Mouse (Mus musculus): ENCODE data around the gene Timp4.

The Timp4 gene

GRCm38 (mm10) chr6:115252099-115252873 lies at the start of gene Timp4:
Timp4 (minus strand) TSS chr6:115252205.
- no peak for DNase-seq

DNA sequence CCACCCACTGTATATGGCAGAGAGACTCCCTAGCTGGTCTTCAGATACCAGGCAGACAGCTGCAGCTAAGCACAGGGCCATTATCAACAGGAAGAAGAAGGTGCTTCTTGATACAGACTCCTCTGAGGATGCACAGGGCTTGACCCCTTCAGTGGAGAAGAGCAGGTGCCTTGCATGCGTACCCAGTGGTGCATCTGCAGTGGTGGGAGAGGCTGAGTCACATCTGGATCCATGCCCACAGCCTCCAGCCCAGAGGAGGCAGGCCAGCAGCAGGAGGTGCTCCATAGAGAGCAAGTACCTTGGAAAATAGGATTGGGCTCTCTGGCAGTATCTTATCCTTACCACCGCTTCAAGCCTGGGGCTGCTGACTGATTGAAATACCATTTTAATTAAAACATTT lies 41.9 kb upstream of the Timp4 start:
- DNase-seq = no peak

- no peak for DNase-seq
Measured at GRCm38 (mm10) chr6:115292621-115293020, 40.6 kb upstream of the Timp4 start.

- no peak for DNase-seq
Measured at GRCm38 (mm10) chr6:115291823-115292222, 39.8 kb upstream of the Timp4 start.

- DNase-seq = no peak
Measured at GRCm38 (mm10) chr6:115291068-115291467, 39.1 kb upstream of the Timp4 start.

DNA sequence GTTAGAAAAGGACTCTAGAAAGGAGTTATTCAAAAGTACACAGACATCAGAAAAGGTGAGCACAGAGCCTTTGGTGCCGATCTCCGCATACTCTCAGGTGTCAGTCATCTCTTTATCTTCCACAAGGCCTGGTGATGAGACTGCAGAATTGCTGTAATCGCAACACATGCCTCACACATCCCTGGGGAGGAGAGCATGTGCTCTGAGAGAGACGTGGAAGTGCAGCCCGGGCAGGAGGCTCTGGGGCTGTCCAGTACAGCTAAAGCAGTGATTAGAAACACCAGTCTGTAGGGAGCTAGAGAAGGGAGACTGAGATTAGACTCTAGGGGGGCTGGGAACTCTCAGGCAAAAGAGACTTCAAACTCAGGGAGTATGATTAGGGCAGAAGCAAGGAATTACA lies 38.6 kb upstream of the Timp4 start:
- DNase-seq = no peak

DNA sequence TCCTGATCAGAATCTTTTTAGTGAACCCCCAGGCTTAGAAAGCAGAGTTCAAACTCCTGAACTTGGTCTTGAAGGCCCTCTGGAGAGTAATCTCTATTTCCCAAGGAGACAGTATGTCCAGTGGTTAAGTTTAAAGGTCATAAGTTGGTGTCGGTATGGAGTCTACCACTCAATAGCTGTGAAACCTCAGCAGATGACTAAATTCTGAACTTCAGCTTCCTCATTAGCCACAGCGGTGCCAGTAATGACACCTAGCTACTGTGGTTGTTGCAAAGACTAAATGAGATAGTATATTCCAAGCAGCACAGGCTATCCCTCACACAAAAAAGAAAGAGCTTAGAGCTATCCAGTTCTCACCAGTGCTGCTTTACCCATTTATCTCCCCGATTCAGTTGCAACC lies 36.2 kb upstream of the Timp4 start:
- no peak for DNase-seq

- DNase-seq = no peak
Measured at GRCm38 (mm10) chr6:115286441-115286840, 34.4 kb upstream of the Timp4 start.

- DNase-seq = no peak
Measured at GRCm38 (mm10) chr6:115284153-115284552, 32.1 kb upstream of the Timp4 start.

DNA sequence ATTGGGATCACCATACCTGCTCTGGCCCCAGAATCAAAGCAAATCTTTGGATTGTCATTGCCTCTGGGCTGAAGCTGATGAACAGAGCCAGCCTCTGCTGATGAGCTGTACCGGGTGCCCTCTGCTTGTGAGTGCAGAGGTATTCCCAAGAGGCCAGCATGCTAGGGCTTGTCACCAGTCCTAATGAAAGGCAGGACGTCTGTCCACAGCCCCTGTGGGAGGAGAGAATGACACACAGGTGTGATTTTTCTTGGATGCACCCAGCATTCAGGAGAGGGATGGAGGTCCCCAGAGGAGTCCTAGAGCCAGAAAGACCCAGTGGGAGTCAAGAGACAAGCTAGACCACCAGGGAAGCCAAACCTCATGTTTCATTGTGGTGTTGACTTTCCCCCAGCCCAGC lies 27.6 kb upstream of the Timp4 start:
- DNase-seq = no peak

DNA sequence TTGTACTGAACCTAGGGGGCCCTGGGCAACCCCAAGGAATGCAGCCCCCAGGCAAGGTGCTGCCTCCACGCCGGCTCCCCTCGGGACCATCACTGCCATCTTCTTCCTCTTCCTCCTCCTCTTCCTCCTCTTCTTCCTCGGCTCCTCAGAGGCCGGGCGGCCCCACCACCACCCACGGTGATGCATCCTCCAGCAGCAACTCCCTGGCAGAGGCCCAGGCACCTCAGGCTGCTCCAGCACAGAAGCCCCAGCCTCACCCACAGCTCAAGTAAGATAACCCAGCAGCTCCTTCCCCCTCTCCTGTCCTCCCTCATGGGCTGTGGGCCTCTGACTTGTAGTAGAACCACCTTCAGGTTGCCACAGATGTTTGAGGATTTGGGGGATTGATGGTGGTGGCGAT lies 26.1 kb upstream of the Timp4 start:
- no peak for DNase-seq

GRCm38 (mm10) chr6:115275116-115275815 lies 23.3 kb upstream of the Timp4 start:
- DNase-seq = no peak

- no peak for DNase-seq
Measured at GRCm38 (mm10) chr6:115274705-115275104, 22.7 kb upstream of the Timp4 start.

- no peak for DNase-seq
Measured at GRCm38 (mm10) chr6:115273346-115273745, 21.3 kb upstream of the Timp4 start.

GRCm38 (mm10) chr6:115271866-115272271 lies 19.9 kb upstream of the Timp4 start:
- DNase-seq = no peak

GRCm38 (mm10) chr6:115271326-115271725 lies 19.3 kb upstream of the Timp4 start:
- no peak for DNase-seq

- no peak for DNase-seq
Measured at GRCm38 (mm10) chr6:115270085-115270484, 18.1 kb upstream of the Timp4 start.

DNA sequence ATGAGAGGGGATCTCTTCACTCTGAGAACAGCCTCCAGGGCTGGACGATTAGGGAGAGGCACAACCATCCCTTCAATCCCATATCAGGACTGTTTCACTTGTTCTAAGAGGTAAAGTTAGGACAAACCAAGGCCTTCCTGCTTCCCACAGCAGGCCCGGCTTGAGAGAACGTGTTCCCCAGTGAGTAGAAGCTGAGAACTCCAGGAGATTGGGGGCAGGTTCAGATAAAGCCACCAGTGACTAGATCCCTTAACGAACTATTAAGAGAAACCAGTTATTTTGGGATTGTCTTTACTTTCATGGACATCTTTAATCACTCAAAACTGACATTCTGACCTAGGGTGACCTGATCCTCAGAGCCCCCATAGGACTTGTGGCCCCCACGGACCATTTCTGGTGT lies 17.6 kb upstream of the Timp4 start:
- no peak for DNase-seq

DNA sequence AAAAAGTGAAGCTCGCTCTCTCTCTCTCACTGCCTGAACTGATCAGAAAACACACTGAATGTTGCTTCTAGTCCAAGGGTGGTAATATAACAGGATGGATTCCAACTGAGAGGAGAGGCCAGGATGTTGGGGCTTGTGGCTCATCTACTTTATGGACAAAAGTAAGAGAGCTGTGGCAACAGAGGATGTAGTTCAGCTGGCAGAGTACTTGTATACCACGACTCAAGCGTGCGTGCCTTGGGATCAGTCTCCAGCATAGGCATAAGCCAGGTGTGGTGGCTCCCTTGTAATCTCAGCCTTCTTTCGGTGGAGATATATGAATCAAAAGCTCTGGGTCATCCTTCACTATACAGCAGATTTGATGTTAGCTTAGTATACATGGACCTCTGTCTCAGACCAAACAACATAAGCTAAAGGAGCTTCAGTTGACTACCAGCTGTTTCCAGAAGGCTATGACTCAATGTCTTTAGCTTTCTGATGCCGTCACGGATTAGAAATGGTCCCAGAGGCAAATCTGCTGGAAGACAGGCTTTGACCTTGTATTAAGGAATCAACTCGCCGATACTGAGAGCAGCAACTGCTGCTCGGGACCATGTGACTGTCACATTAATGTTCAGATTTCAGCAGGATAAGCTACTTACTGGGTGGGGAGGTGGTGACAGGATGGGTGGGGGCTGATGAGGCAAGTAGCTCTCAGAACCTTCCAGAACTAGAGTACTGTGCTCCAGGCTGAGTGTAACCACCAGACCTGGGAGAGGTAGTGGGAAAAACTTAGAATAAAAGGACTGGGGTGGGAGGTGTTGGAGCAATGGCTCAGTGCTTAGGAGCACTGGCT lies 16.8 kb upstream of the Timp4 start:
- DNase-seq = no peak

GRCm38 (mm10) chr6:115267916-115268315 lies 15.9 kb upstream of the Timp4 start:
- DNase-seq = peak in 1 of 2 experiments; percentile 7

DNA sequence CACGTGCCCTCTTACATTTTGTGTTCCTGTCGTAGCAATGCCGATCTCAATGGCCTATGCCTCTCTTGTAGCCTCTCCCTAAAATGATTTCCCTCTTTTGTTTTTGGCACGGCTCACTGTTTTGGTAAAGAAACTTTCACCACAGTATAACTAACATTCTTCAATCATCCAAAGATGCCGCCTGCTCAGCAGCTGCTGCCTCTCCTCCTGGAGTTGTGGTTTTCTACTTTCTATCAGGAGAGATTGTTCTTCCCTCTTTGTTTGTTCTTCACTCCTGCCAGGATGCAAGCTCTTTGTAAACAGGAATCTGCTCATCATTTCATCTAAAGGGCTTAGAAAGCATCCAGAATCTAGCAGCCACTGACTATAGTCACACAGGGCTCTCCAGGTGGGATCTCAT lies 14.8 kb upstream of the Timp4 start:
- DNase-seq = no peak

DNA sequence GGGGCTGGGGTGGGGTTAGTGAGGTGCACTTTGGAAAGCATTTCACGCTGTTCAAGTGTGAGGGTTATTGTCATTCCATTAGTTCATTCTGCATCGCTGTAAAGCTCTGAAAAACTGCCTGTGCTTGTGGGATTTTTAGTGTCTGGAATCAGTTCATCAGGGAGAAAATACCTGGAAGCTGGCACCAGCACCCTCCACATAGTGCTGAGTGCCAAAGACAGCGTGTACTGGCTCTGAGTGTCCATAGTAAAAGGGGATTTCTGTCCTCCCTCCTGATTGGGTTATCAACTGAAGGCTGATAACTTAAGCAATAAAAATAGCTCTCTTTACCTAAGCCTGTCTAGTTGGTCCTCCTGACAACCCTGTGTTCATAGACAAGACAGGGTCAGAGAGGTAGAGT lies 8.5 kb upstream of the Timp4 start:
- DNase-seq = no peak

- DNase-seq = no peak
Measured at GRCm38 (mm10) chr6:115255171-115255570, 3.2 kb upstream of the Timp4 start.
